Mouse (Mus musculus) effector memory CD4-positive, alpha-beta T cell, adult 7 months (primary cell): Measurements from ENCODE around the gene Ugt2b35. TPM values are rescaled to one million over a fixed set of nuclear protein-coding genes. Genes with fewer than 3 reads are reported as not detected.

Experiments used
- polyA plus RNA-seq: library from polyadenylated mRNA; unstranded; fragments of 100-300 nt; shearing (Covaris generic); gene quantifications from one replicate; pipeline ENCODE4 v1.2.1, GENCODE M21; 2017

Gene Ugt2b35
- not detected for polyA plus RNA-seq

DNA sequence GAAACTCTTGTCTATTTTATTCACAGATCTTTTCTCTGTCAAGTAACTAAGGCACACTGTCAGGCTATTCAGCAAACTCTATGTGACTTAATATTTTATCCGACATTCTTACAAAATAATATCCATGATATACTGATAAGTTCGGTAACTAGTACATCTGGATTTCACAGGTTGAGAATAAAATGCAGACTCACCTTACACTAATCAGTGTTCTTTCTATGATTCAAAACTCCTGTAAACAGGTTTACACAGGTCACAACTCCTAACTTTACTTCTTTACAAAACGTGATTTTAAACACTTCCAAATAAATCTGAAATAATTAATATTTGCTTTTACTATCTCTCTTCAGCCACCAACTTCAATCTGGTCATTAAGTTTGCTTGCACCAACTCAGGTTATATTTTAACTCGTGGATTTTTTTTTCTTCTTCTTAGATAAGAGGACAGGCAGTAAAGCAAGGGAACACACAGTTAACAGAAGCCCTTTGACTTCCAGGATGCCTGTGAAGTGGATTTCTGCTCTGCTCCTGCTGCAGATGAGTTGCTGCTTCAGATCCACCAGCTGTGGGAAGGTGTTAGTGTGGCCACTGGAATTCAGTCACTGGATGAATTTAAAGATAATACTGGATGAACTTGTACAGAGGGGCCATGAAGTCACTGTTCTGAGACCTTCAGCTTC lies at the start of gene Ugt2b35:
Gene Ugt2b35 (plus strand): TSS at position 466 of the 679 bp plus-strand sequence.

Other genes with a start within 250 kb of the Ugt2b35 start
- gene Ythdc1, start 196.6 kb upstream of the Ugt2b35 start, polyA plus RNA-seq = 155 TPM
- gene Ugt2b34, start 93.9 kb upstream of the Ugt2b35 start, polyA plus RNA-seq = not detected
- not detected for gene Ugt2b1, start 74.3 kb upstream of the Ugt2b35 start, polyA plus RNA-seq
- gene Ugt2b36, start 91.7 kb downstream of the Ugt2b35 start, polyA plus RNA-seq = not detected
- not detected for gene Ugt2b5, start 139.5 kb downstream of the Ugt2b35 start, polyA plus RNA-seq